Mouse (Mus musculus): ENCODE results near the gene Ddx24.

Gene Ddx24

GRCm38 (mm10) chr12:103389982-103390381, 35.6 kb downstream of the Ddx24 start:
- no peak for DNase-seq (ENCODE audit: low spot score in 2 of 2)

- DNase-seq (ENCODE audit: low spot score in 2 of 2), result no peak
Measured at GRCm38 (mm10) chr12:103389348-103389727, 36.3 kb downstream of the Ddx24 start.

GRCm38 (mm10) chr12:103388505-103389347, 36.9 kb downstream of the Ddx24 start, which contains the start of gene Otub2:
TSS of gene Otub2 (plus strand) at chr12:103388682.
- DNase-seq (ENCODE audit: low spot score in 2 of 2), result peak; percentile 93 to 95

GRCm38 (mm10) chr12:103380226-103380625, 45.4 kb downstream of the Ddx24 start:
- no peak for DNase-seq (ENCODE audit: low spot score in 2 of 2)

GRCm38 (mm10) chr12:103376774-103377173, 48.9 kb downstream of the Ddx24 start:
- DNase-seq (ENCODE audit: low spot score in 2 of 2), result no peak

GRCm38 (mm10) chr12:103376124-103376523, 49.5 kb downstream of the Ddx24 start:
- DNase-seq (ENCODE audit: low spot score in 2 of 2), result peak in 1 of 2 experiments; percentile 36

GRCm38 (mm10) chr12:103373530-103374236, 51.9 kb downstream of the Ddx24 start:
- DNase-seq (ENCODE audit: low spot score in 2 of 2), result no peak

GRCm38 (mm10) chr12:103371711-103372110, 53.9 kb downstream of the Ddx24 start:
- no peak for DNase-seq (ENCODE audit: low spot score in 2 of 2)

- DNase-seq (ENCODE audit: low spot score in 2 of 2), result no peak
Measured at GRCm38 (mm10) chr12:103370861-103371260, 54.8 kb downstream of the Ddx24 start.

- DNase-seq (ENCODE audit: low spot score in 2 of 2), result no peak
Measured at GRCm38 (mm10) chr12:103368777-103369176, 56.9 kb downstream of the Ddx24 start.

- no peak for DNase-seq (ENCODE audit: low spot score in 2 of 2)
Measured at GRCm38 (mm10) chr12:103368326-103368669, 57.3 kb downstream of the Ddx24 start.

- peak; percentile 69 for DNase-seq (ENCODE audit: low spot score in 2 of 2)
Measured at GRCm38 (mm10) chr12:103367620-103368325, 57.9 kb downstream of the Ddx24 start.

GRCm38 (mm10) chr12:103367171-103367570, 58.5 kb downstream of the Ddx24 start:
- DNase-seq (ENCODE audit: low spot score in 2 of 2), result no peak

- DNase-seq (ENCODE audit: low spot score in 2 of 2), result no peak
Measured at GRCm38 (mm10) chr12:103362336-103362735, 63.3 kb downstream of the Ddx24 start.

- no peak for DNase-seq (ENCODE audit: low spot score in 2 of 2)
Measured at GRCm38 (mm10) chr12:103361539-103362307, 63.9 kb downstream of the Ddx24 start.

GRCm38 (mm10) chr12:103360812-103361211, 64.8 kb downstream of the Ddx24 start:
- DNase-seq (ENCODE audit: low spot score in 2 of 2), result no peak

GRCm38 (mm10) chr12:103358951-103359801, 66.5 kb downstream of the Ddx24 start:
- no peak for DNase-seq (ENCODE audit: low spot score in 2 of 2)

- DNase-seq (ENCODE audit: low spot score in 2 of 2), result no peak
Measured at GRCm38 (mm10) chr12:103358216-103358615, 67.4 kb downstream of the Ddx24 start.

Measured in frontal cortex, postnatal 25 days (tissue).